Mouse (Mus musculus) MEL (cell line): ENCODE data around the gene 1700123O20Rik. TPM values are rescaled to one million over a fixed set of nuclear protein-coding genes. Genes with fewer than 3 reads are reported as not detected.

Source experiments
- DNase-seq: peaks from one replicate; pipeline ENCODE4 v3.0.0; 2011; ENCODE audit warnings: low read depth, low spot score
- H3K27ac ChIP-seq: 2 replicates; pipeline ENCODE4 v1.5.1; 2012; ENCODE audit warnings: low read depth, mild to moderate bottlenecking, control low read depth, low read length, moderate library complexity; ENCODE audit not compliant: control insufficient read depth
- H3K27me3 ChIP-seq, 2 experiments: fragments of 150-350 bp in 1 of 2; sonication (generic) in 1 of 2; 2 replicates each; pipeline ENCODE4 v1.6.1; 2012; ENCODE audit warnings: low read length in 2 of 2, mild to moderate bottlenecking in 2 of 2, improper control_type of control experiment in 1 of 2, moderate library complexity in 1 of 2; ENCODE audit not compliant: insufficient read depth in 2 of 2, control insufficient read depth in 1 of 2
- H3K36me3 ChIP-seq, 2 experiments: 2 replicates each; pipeline ENCODE4 v1.6.1; 2012 to 2014; ENCODE audit warnings: low read length in 2 of 2, improper control_type of control experiment in 1 of 2, inconsistent platforms in 1 of 2, mild to moderate bottlenecking in 1 of 2; ENCODE audit not compliant: insufficient read depth in 2 of 2, control insufficient read depth in 1 of 2
- H3K4me1 ChIP-seq, 2 experiments: fragments of 150-350 bp in 1 of 2; sonication (generic) in 1 of 2; 2 replicates each; pipeline ENCODE4 v1.6.1; 2012; ENCODE audit warnings: low read length in 2 of 2, improper control_type of control experiment in 1 of 2, mild to moderate bottlenecking in 1 of 2; ENCODE audit not compliant: insufficient read depth in 2 of 2, control insufficient read depth in 1 of 2
- H3K4me3 ChIP-seq, 2 experiments: fragments of 150-350 bp in 1 of 2; sonication (generic) in 1 of 2; 2 replicates each; pipeline ENCODE4 v1.5.1; 2012; ENCODE audit warnings: low read depth in 2 of 2, low read length in 2 of 2, mild to moderate bottlenecking in 2 of 2, moderate library complexity in 2 of 2, control low read depth in 1 of 2, improper control_type of control experiment in 1 of 2; ENCODE audit not compliant: control insufficient read depth in 1 of 2, insufficient read depth in 1 of 2
- H3K79me2 ChIP-seq: 2 replicates; pipeline ENCODE4 v1.6.1; 2012; ENCODE audit warnings: mild to moderate bottlenecking, low read length, moderate library complexity; ENCODE audit not compliant: control insufficient read depth, poor library complexity, insufficient read depth
- H3K9ac ChIP-seq: 2 replicates; pipeline ENCODE4 v1.6.1; 2012; ENCODE audit warnings: low read depth, mild to moderate bottlenecking, control low read depth, low read length, moderate library complexity; ENCODE audit not compliant: control insufficient read depth, poor library complexity, severe bottlenecking
- H3K9me3 ChIP-seq: fragments of 150-350 bp; sonication (generic); replicated peaks from 2 replicates; pipeline ENCODE4 v1.6.1; 2012; ENCODE audit warnings: mild to moderate bottlenecking, low read length, improper control_type of control experiment, moderate library complexity; ENCODE audit not compliant: insufficient read depth
- CHD2 ChIP-seq: IDR thresholded peaks from 2 replicates; pipeline ENCODE4 v1.6.1; 2011; ENCODE audit warnings: low read length, improper control_type of control experiment
- E2F4 ChIP-seq: IDR thresholded peaks from 2 replicates; pipeline ENCODE4 v1.6.1; 2011; ENCODE audit warnings: low read depth, low read length, improper control_type of control experiment, borderline replicate concordance
- ELF1 ChIP-seq: IDR thresholded peaks from 2 replicates; pipeline ENCODE4 v1.6.1; 2014; ENCODE audit warnings: low read depth, mild to moderate bottlenecking, inconsistent platforms, low read length, improper control_type of control experiment, moderate library complexity
- EP300 ChIP-seq, 2 experiments: IDR thresholded peaks; 2 replicates each; pipeline ENCODE4 v1.6.1; 2011; ENCODE audit warnings: improper control_type of control experiment in 2 of 2, low read length in 2 of 2, low read depth in 1 of 2, mild to moderate bottlenecking in 1 of 2
- ETS1 ChIP-seq: IDR thresholded peaks from 2 replicates; pipeline ENCODE4 v1.6.1; 2012; ENCODE audit warnings: low read depth, mild to moderate bottlenecking, inconsistent platforms, low read length, improper control_type of control experiment, moderate library complexity
- GATA1 ChIP-seq: IDR thresholded peaks from 2 replicates; pipeline ENCODE4 v1.6.1; 2011; ENCODE audit warnings: low read depth, low read length, improper control_type of control experiment
- KAT2A ChIP-seq: conservative IDR thresholded peaks from 2 replicates; pipeline ENCODE4 v1.6.1; 2012; ENCODE audit warnings: low read depth, low read length, improper control_type of control experiment, inconsistent platforms
- MAX ChIP-seq: IDR thresholded peaks from 2 replicates; pipeline ENCODE4 v1.6.1; 2011; ENCODE audit warnings: low read length, improper control_type of control experiment
- MAZ ChIP-seq: IDR thresholded peaks from 2 replicates; pipeline ENCODE4 v1.6.1; 2012; ENCODE audit warnings: low read depth, mild to moderate bottlenecking, inconsistent platforms, low read length, improper control_type of control experiment
- MEF2A ChIP-seq: IDR thresholded peaks from 2 replicates; pipeline ENCODE4 v1.6.1; 2014; ENCODE audit warnings: low read depth, mild to moderate bottlenecking, inconsistent platforms, low read length, improper control_type of control experiment; ENCODE audit not compliant: poor library complexity, insufficient replicate concordance, severe bottlenecking; ENCODE audit errors: extremely low read depth
- MXI1 ChIP-seq: IDR thresholded peaks from 2 replicates; pipeline ENCODE4 v1.6.1; 2011; ENCODE audit warnings: mild to moderate bottlenecking, low read depth, low read length, improper control_type of control experiment
- MYB ChIP-seq: IDR thresholded peaks from 2 replicates; pipeline ENCODE4 v1.6.1; 2011; ENCODE audit warnings: mild to moderate bottlenecking, low read depth, low read length, improper control_type of control experiment
- NELFE ChIP-seq: IDR thresholded peaks from 2 replicates; pipeline ENCODE4 v1.6.1; 2011; ENCODE audit warnings: low read depth, low read length, improper control_type of control experiment
- NRF1 ChIP-seq: IDR thresholded peaks from 2 replicates; pipeline ENCODE4 v1.6.1; 2014; ENCODE audit warnings: low read depth, mild to moderate bottlenecking, inconsistent platforms, low read length, improper control_type of control experiment, moderate library complexity; ENCODE audit not compliant: poor library complexity, insufficient read depth, severe bottlenecking
- POLR2A ChIP-seq, 2 experiments: IDR thresholded peaks; 2 replicates each; pipeline ENCODE4 v1.6.1; 2011 to 2012; ENCODE audit warnings: low read length in 2 of 2, mild to moderate bottlenecking in 2 of 2, control low read depth in 1 of 2, improper control_type of control experiment in 1 of 2, low read depth in 1 of 2, moderate library complexity in 1 of 2; ENCODE audit not compliant: control insufficient read depth in 1 of 2, insufficient read depth in 1 of 2, poor library complexity in 1 of 2
- RAD21 ChIP-seq: IDR thresholded peaks from 2 replicates; pipeline ENCODE4 v1.6.1; 2011; ENCODE audit warnings: mild to moderate bottlenecking, low read depth, low read length, improper control_type of control experiment
- RCOR1 ChIP-seq: IDR thresholded peaks from 2 replicates; pipeline ENCODE4 v1.6.1; 2012; ENCODE audit warnings: low read depth, mild to moderate bottlenecking, inconsistent platforms, low read length, improper control_type of control experiment
- TAL1 ChIP-seq: IDR thresholded peaks from 2 replicates; pipeline ENCODE4 v1.6.1; 2012; ENCODE audit warnings: mild to moderate bottlenecking, inconsistent platforms, low read length, moderate library complexity, mixed read lengths
- TCF12 ChIP-seq: IDR thresholded peaks from 2 replicates; pipeline ENCODE4 v1.6.1; 2014; ENCODE audit warnings: low read depth, mild to moderate bottlenecking, inconsistent platforms, low read length, improper control_type of control experiment, moderate library complexity
- UBTF ChIP-seq: IDR thresholded peaks from 2 replicates; pipeline ENCODE4 v1.6.1; 2012; ENCODE audit warnings: low read depth, mild to moderate bottlenecking, inconsistent platforms, low read length, improper control_type of control experiment, moderate library complexity, borderline replicate concordance; ENCODE audit not compliant: insufficient read depth
- USF1 ChIP-seq: IDR thresholded peaks from 2 replicates; pipeline ENCODE4 v1.6.1; 2014; ENCODE audit warnings: low read depth, mild to moderate bottlenecking, inconsistent platforms, low read length, improper control_type of control experiment, moderate library complexity
- USF2 ChIP-seq, 2 experiments: IDR thresholded peaks; 2 replicates each; pipeline ENCODE4 v1.6.1; 2011 to 2012; ENCODE audit warnings: improper control_type of control experiment in 2 of 2, low read length in 2 of 2, borderline replicate concordance in 1 of 2, inconsistent platforms in 1 of 2, low read depth in 1 of 2, mild to moderate bottlenecking in 1 of 2; ENCODE audit not compliant: insufficient read depth in 1 of 2
- ZNF384 ChIP-seq: IDR thresholded peaks from 2 replicates; pipeline ENCODE4 v1.6.1; 2012; ENCODE audit warnings: low read depth, mild to moderate bottlenecking, inconsistent platforms, low read length, improper control_type of control experiment
- polyA plus RNA-seq, 2 experiments: library from polyadenylated mRNA; stranded (reverse) in 1 of 2; unstranded in 1 of 2; fragments of >175 nt in 1 of 2; fragments of >200 nt in 1 of 2; gene quantifications; 2 replicates each; pipeline versions ENCODE4 v1.2.1 to v1.2.4; 2012; ENCODE audit warnings: low replicate concordance in 2 of 2, low read depth in 1 of 2; ENCODE audit not compliant: insufficient read length in 2 of 2, insufficient read depth in 1 of 2, missing spikeins in 1 of 2
- total RNA-seq: library from RNA; depleted of rRNA; stranded (reverse); fragments of 300-350 nt; gene quantifications from 2 replicates; pipeline ENCODE4 v1.2.3, GENCODE M21; 2012

Gene 1700123O20Rik
- total and polyA plus RNA-seq, 3 experiments: 44.2 to 72.8 TPM; not detected in 1

- Histone ChIP-seq H3K27me3 (no peaks in the 10 kb centered on the region), H3K36me3 (no peaks in the 10 kb centered on the region), H3K27ac (no peak overlapping the region), H3K9me3 (no peaks in the 10 kb centered on the region), H3K4me3 (no peak overlapping the region), H3K4me1 (peaks cover 0 to 18% of the 10 kb centered on the region in 2 experiments; a peak in 2 of 4 replicates), H3K9ac (no peak overlapping the region), H3K79me2 (no peaks in the 10 kb centered on the region)
- TF ChIP-seq MXI1 (no peak), RCOR1 (no peak)
- no peak for DNase-seq
Observed at GRCm38 (mm10) chr14:54720654-54721350, 34.8 kb downstream of the 1700123O20Rik start.

- no peaks in the 10 kb centered on the region for H3K27me3 ChIP-seq
- H3K9me3 ChIP-seq: no peaks in the 10 kb centered on the region
- H3K9ac ChIP-seq: no peak overlapping the region
- no peak for DNase-seq
- H3K36me3 ChIP-seq: no peaks in the 10 kb centered on the region
- no peaks in the 10 kb centered on the region for H3K79me2 ChIP-seq
- peaks cover 0 to 15% of the 10 kb centered on the region in 2 experiments; a peak in 1 of 4 replicates for H3K4me1 ChIP-seq
- no peak for TF ChIP-seq GATA1
- TF ChIP-seq TCF12: no peak
- no peak for TF ChIP-seq NRF1
- TF ChIP-seq TAL1: no peak
- no peak for TF ChIP-seq MEF2A
- no peak for TF ChIP-seq MAX
- H3K27ac ChIP-seq: no peak overlapping the region
- no peak overlapping the region for H3K4me3 ChIP-seq
Observed at GRCm38 (mm10) chr14:54721711-54722110, 35.7 kb downstream of the 1700123O20Rik start.

GRCm38 (mm10) chr14:54724049-54724448, 38.0 kb downstream of the 1700123O20Rik start:
- H3K9ac ChIP-seq: no peak overlapping the region
- peaks cover 0 to 12% of the 10 kb centered on the region in 2 experiments; a peak in 1 of 4 replicates for H3K4me1 ChIP-seq
- H3K36me3 ChIP-seq: no peaks in the 10 kb centered on the region
- no peak overlapping the region for H3K4me3 ChIP-seq
- DNase-seq: no peak
- H3K79me2 ChIP-seq: no peaks in the 10 kb centered on the region
- no peaks in the 10 kb centered on the region for H3K27me3 ChIP-seq
- H3K27ac ChIP-seq: no peak overlapping the region
- TF ChIP-seq EP300 (IDR thresholded peaks at IDR 0.05; ENCODE audit: low read depth in 1 of 2, low read length in 2 of 2): no peak
- no peak for TF ChIP-seq ELF1
- no peak for TF ChIP-seq USF1
- TF ChIP-seq MEF2A: no peak
- no peak for TF ChIP-seq RCOR1
- TF ChIP-seq CHD2: no peak
- TF ChIP-seq POLR2A (IDR thresholded peaks at IDR 0.05; ENCODE audit: control insufficient read depth in 1 of 2, insufficient read depth in 1 of 2, low read depth in 1 of 2, low read length in 2 of 2, poor library complexity in 1 of 2): no peak
- no peak for TF ChIP-seq E2F4
- TF ChIP-seq MYB: no peak
- TF ChIP-seq MAZ: no peak
- no peak for TF ChIP-seq TCF12
- no peak for TF ChIP-seq RAD21
- no peak for TF ChIP-seq USF2 (IDR thresholded peaks at IDR 0.05; ENCODE audit: borderline replicate concordance in 1 of 2, insufficient read depth in 1 of 2, low read depth in 1 of 2, low read length in 2 of 2)
- no peak for TF ChIP-seq KAT2A
- no peak for TF ChIP-seq GATA1
- TF ChIP-seq NELFE: no peak
- no peak for TF ChIP-seq UBTF
- TF ChIP-seq ZNF384: no peak
- no peak for TF ChIP-seq ETS1
- TF ChIP-seq TAL1: no peak
- no peaks in the 10 kb centered on the region for H3K9me3 ChIP-seq
